Mouse (Mus musculus): Measurements from ENCODE around the gene Slc25a15. TPM values are rescaled to one million over a fixed set of nuclear protein-coding genes. Genes with fewer than 3 reads are reported as not detected.

Gene Slc25a15
- 5.6 to 7.7 TPM (median 5.9 TPM) in 4 replicates for total RNA-seq (2023)

GRCm38 (mm10) chr8:22398142-22398951 is at the start of gene Slc25a15:
Gene Slc25a15 (minus strand): TSS chr8:22398597.

GRCm38 (mm10) chr8:22411282-22411702 is 12.9 kb upstream of the Slc25a15 start, which contains the start of gene Mrps31:
Gene Mrps31 (plus strand): TSS chr8:22411361.

Other genes with a start within 250 kb of the Slc25a15 start
- gene Nek3, start 232.2 kb downstream of the Slc25a15 start, total RNA-seq (2023) = 4.6 to 5.9 TPM (median 5.5 TPM) in 4 replicates
- 1.5 to 2.0 TPM (median 1.7 TPM) in 4 replicates for gene Ckap2, start 212.8 kb downstream of the Slc25a15 start, total RNA-seq (2023)
- 24.2 to 30.4 TPM (median 25.3 TPM) in 4 replicates for gene Vps36, start 205.8 kb downstream of the Slc25a15 start, total RNA-seq (2023)
- gene Thsd1, start 171.3 kb downstream of the Slc25a15 start, total RNA-seq (2023) = 0.17 to 0.34 TPM (median 0.18 TPM) in 4 replicates
- not detected in 4 replicates for gene Tpte, start 115.2 kb downstream of the Slc25a15 start, total RNA-seq (2023)
- gene Mrps31, start 12.8 kb upstream of the Slc25a15 start, total RNA-seq (2023) = 10.9 to 13.2 TPM (median 12.7 TPM) in 4 replicates